Mouse (Mus musculus): Measurements from ENCODE around the gene Slc38a4.

- TF ChIP-seq POLR2A (IDR thresholded peaks at IDR 0.05; ENCODE audit: extremely low read depth, insufficient read depth, low read length) (no peak), CTCF (IDR thresholded peaks at IDR 0.05; ENCODE audit: extremely low read depth, insufficient read depth, low read length) (no peak)
Observed at GRCm38 (mm10) chr15:97063211-97063610, 7.5 kb upstream of the Slc38a4 start.

Measured in cortical plate, adult 2 months (tissue).